Mouse (Mus musculus) hindbrain, embryonic 12.5 days (tissue): ENCODE results near the gene Asb8. TPM values are rescaled to one million over a fixed set of nuclear protein-coding genes. Genes with fewer than 3 reads are reported as not detected.
A peak's percentile ranks its signal among the peaks of the same experiment; 100 is the strongest.

ENCODE experiments used
- ATAC-seq: fragments of 200-750 bp; cut with Nextera tagmentation; 2 replicates; pipeline ENCODE4 v1.8.0; 2017; ENCODE audit warnings: moderate TSS enrichment; ENCODE audit not compliant: low FRiP score
- H3K27ac ChIP-seq: fragments of 300-500 bp; sonication (generic); 2 replicates; pipeline ENCODE4 v1.5.1; 2016; ENCODE audit warnings: mild to moderate bottlenecking
- H3K27me3 ChIP-seq: fragments of 300-500 bp; sonication (generic); 2 replicates; pipeline ENCODE4 v1.6.1; 2016; ENCODE audit warnings: mild to moderate bottlenecking
- H3K36me3 ChIP-seq: fragments of 300-500 bp; sonication (generic); 2 replicates; pipeline ENCODE4 v1.6.1; 2016; ENCODE audit warnings: mild to moderate bottlenecking
- H3K4me1 ChIP-seq: fragments of 300-500 bp; sonication (generic); 2 replicates; pipeline ENCODE4 v1.6.1; 2016
- H3K4me2 ChIP-seq: fragments of 300-500 bp; sonication (generic); replicated peaks from 2 replicates; pipeline ENCODE4 v1.6.1; 2016; ENCODE audit warnings: mild to moderate bottlenecking
- H3K4me3 ChIP-seq: fragments of 300-500 bp; sonication (generic); 2 replicates; pipeline ENCODE4 v1.5.1; 2016; ENCODE audit warnings: mild to moderate bottlenecking
- H3K9ac ChIP-seq: fragments of 300-500 bp; sonication (generic); 2 replicates; pipeline ENCODE4 v1.6.1; 2016; ENCODE audit warnings: mild to moderate bottlenecking, moderate library complexity
- H3K9me3 ChIP-seq: fragments of 300-500 bp; sonication (generic); replicated peaks from 2 replicates; pipeline ENCODE4 v1.6.1; 2016; ENCODE audit warnings: mild to moderate bottlenecking
- WGBS: fragments of 180-500 bp; shearing (Covaris S2); methylation state at CpG from one replicate; pipeline ENCODE4 v1.1.7; 2016; 5-methylcytosine and 5-hydroxymethylcytosine counted together
- polyA plus RNA-seq: library from polyadenylated mRNA; unstranded; fragments of >200 nt; fragmentation: Nextera tagmentation; extraction: Ambion mirVana; gene quantifications from 2 replicates; pipeline ENCODE4 v1.2.1, GENCODE M21; 2016

Asb8 gene
- polyA plus RNA-seq, 1 experiment from 2014 or later = 45.1 TPM

GRCm38 (mm10) chr15:98108297-98109152 is 56.9 kb downstream of the Asb8 start:
- Histone ChIP-seq H3K4me1 (peaks cover 17% of the 10 kb centered on the region), H3K36me3 (peaks cover 5% of the 10 kb centered on the region), H3K9ac (peak overlapping the region; percentile 79), H3K9me3 (no peaks in the 10 kb centered on the region), H3K27ac (peak overlapping the region; percentile 77), H3K4me2 (peak overlapping the region; percentile 78), H3K27me3 (0 out of 2 replicates have a peak, but pooled peaks cover 4% of the 10 kb centered on the region), H3K4me3 (peak overlapping the region; percentile 59)
- peak; percentile 92 for ATAC-seq
- WGBS = 5% methylated on average over 35 of the region's 37 CpGs

- Histone ChIP-seq H3K27me3 (0 out of 2 replicates have a peak, but pooled peaks cover 4% of the 10 kb centered on the region), H3K36me3 (peaks cover 5% of the 10 kb centered on the region), H3K9ac (peak overlapping the region; percentile 79), H3K9me3 (no peaks in the 10 kb centered on the region), H3K27ac (peak overlapping the region; percentile 77), H3K4me2 (peak overlapping the region; percentile 78), H3K4me1 (peaks cover 17% of the 10 kb centered on the region), H3K4me3 (peak overlapping the region; percentile 59)
- no peak for ATAC-seq
- 38% methylated on average over 11 of the region's 11 CpGs for WGBS
Measured at GRCm38 (mm10) chr15:98107703-98108296, 57.6 kb downstream of the Asb8 start.

- Histone ChIP-seq H3K36me3 (peaks cover 3% of the 10 kb centered on the region; the same call in 1 of the 2 replicates), H3K9me3 (no peaks in the 10 kb centered on the region), H3K4me1 (peaks cover 17% of the 10 kb centered on the region), H3K4me2 (no peak overlapping the region), H3K27me3 (0 out of 2 replicates have a peak, but pooled peaks cover 4% of the 10 kb centered on the region), H3K27ac (no peak overlapping the region), H3K9ac (no peak overlapping the region), H3K4me3 (no peak overlapping the region)
- no peak for ATAC-seq
- 87% methylated on average over 6 of the region's 6 CpGs for WGBS
Measured at GRCm38 (mm10) chr15:98107230-98107629, 58.2 kb downstream of the Asb8 start.

DNA sequence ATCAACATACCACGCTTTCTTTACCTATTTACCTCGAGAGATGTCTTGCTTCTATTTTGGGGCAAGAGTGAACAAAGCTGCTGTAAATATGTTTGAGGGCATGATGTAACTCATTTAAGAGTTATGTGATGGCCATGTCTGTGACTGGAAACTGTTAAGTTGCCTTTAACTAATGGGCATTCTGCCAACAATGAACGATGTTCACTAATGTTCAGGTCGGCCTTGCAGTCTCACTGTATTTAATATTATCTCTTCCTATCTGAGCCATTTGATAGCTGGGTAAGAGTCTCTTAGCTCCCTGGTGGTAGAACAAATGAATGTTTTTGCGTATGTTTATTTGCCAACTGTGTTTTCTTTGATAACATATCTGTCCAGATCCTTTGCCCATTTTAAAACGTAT is 58.9 kb downstream of the Asb8 start:
- H3K4me2 ChIP-seq = no peak overlapping the region
- H3K9ac ChIP-seq = no peak overlapping the region
- 90% methylated on average over 6 of the region's 6 CpGs for WGBS
- no peak for ATAC-seq
- no peaks in the 10 kb centered on the region for H3K36me3 ChIP-seq
- H3K27ac ChIP-seq = no peak overlapping the region
- 0 out of 2 replicates have a peak, but pooled peaks cover 4% of the 10 kb centered on the region for H3K27me3 ChIP-seq
- no peaks in the 10 kb centered on the region for H3K9me3 ChIP-seq
- no peak overlapping the region for H3K4me3 ChIP-seq
- H3K4me1 ChIP-seq = peaks cover 17% of the 10 kb centered on the region

DNA sequence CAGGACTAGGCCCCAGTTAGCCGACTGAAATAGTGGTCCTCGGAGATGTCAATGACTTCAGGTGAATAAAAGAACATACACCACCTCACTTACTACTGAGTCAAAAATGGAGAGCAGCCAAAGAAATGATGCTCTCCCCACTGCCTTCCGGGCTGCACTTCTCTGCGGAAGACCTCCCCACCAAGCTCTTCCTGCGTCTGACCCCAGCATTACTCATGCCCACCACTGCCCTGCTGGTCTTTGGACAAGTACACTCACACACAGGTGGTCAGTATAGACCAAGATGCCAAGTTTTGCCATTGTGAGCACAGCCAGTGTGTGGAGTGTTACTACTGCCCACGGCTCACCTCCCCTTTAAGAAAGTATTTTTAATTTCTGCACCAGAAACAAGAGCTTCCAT is 63.0 kb downstream of the Asb8 start:
- Histone ChIP-seq H3K9ac (no peak overlapping the region), H3K4me3 (no peak overlapping the region), H3K4me1 (no peaks in the 10 kb centered on the region), H3K27me3 (0 out of 2 replicates have a peak, but pooled peaks cover 4% of the 10 kb centered on the region), H3K36me3 (no peaks in the 10 kb centered on the region), H3K27ac (no peak overlapping the region), H3K4me2 (no peak overlapping the region), H3K9me3 (no peaks in the 10 kb centered on the region)
- no peak for ATAC-seq
- 95% methylated on average over 6 of the region's 6 CpGs for WGBS

- H3K4me3 ChIP-seq = no peak overlapping the region
- no peaks in the 10 kb centered on the region for H3K9me3 ChIP-seq
- no peaks in the 10 kb centered on the region for H3K36me3 ChIP-seq
- WGBS = 88% methylated on average over 9 of the region's 9 CpGs
- no peaks in the 10 kb centered on the region for H3K27me3 ChIP-seq
- no peak overlapping the region for H3K27ac ChIP-seq
- H3K4me2 ChIP-seq = no peak overlapping the region
- no peak for ATAC-seq
- no peak overlapping the region for H3K9ac ChIP-seq
- H3K4me1 ChIP-seq = no peaks in the 10 kb centered on the region
Measured at GRCm38 (mm10) chr15:98098519-98098918, 66.9 kb downstream of the Asb8 start.

DNA sequence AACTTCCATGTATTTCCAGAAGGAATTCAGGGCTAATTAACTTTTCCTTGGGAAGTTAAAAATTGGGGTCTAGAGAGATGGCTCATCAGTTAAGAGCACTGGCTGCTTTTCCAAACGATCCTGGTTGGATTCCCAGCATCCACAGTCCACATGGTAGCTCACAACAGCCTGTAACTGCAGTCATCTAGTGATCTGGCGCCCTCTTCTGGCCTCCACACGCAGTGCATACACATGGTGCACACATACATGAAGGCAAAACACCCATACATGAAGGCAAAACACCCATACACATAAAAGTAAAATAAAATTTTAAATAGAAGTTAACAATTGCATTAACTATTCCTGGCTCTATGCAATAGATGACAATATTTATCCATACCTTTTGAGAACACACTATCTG is 68.5 kb downstream of the Asb8 start:
- Histone ChIP-seq H3K27me3 (no peaks in the 10 kb centered on the region), H3K36me3 (no peaks in the 10 kb centered on the region), H3K4me2 (no peak overlapping the region), H3K27ac (no peak overlapping the region), H3K4me1 (peaks cover 5% of the 10 kb centered on the region), H3K9ac (no peak overlapping the region), H3K4me3 (no peak overlapping the region), H3K9me3 (no peaks in the 10 kb centered on the region)
- no peak for ATAC-seq
- 49% methylated on average over 3 of the region's 3 CpGs for WGBS

DNA sequence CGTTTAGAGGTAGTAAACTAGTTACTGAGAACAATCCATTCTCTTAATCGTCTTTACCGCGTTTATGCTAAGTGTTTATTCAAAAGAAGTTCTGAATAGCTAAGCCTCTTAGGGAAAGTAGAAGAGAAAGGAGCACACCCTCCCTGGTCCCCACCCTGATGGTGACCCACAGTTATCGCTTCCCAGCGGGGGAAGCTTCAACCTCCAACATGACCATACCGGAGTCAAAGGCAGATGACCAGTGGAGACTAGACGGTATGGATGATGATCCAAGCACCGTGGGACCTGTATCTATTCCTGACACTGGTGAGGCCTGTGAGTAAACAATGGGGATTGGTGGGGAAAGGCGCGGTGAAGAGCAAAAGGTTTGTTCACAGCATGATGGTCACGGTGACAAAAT is 70.5 kb downstream of the Asb8 start:
- H3K4me3 ChIP-seq = no peak overlapping the region
- H3K4me1 ChIP-seq = peaks cover 12% of the 10 kb centered on the region
- H3K27me3 ChIP-seq = no peaks in the 10 kb centered on the region
- H3K27ac ChIP-seq = no peak overlapping the region
- H3K4me2 ChIP-seq = no peak overlapping the region
- H3K9ac ChIP-seq = no peak overlapping the region
- ATAC-seq = no peak
- 90% methylated on average over 12 of the region's 12 CpGs for WGBS
- no peaks in the 10 kb centered on the region for H3K9me3 ChIP-seq
- no peaks in the 10 kb centered on the region for H3K36me3 ChIP-seq

GRCm38 (mm10) chr15:98093121-98094011 is 72.1 kb downstream of the Asb8 start, which contains the start of gene Senp1:
Senp1 (minus strand) TSS chr15:98093744.
- Histone ChIP-seq H3K4me2 (peak within 1 kb of the TSS; percentile 71), H3K27ac (peak within 1 kb of the TSS; percentile 93), H3K9ac (peak within 1 kb of the TSS; percentile 88), H3K36me3 (no peaks in the 10 kb centered on the region), H3K4me1 (peaks cover 12% of the 10 kb centered on the region), H3K27me3 (no peaks in the 10 kb centered on the region), H3K9me3 (no peaks in the 10 kb centered on the region), H3K4me3 (peak within 1 kb of the TSS; percentile 90)
- under 1% methylated on average over 50 of the region's 58 CpGs for WGBS
- ATAC-seq = peak; percentile 90

DNA sequence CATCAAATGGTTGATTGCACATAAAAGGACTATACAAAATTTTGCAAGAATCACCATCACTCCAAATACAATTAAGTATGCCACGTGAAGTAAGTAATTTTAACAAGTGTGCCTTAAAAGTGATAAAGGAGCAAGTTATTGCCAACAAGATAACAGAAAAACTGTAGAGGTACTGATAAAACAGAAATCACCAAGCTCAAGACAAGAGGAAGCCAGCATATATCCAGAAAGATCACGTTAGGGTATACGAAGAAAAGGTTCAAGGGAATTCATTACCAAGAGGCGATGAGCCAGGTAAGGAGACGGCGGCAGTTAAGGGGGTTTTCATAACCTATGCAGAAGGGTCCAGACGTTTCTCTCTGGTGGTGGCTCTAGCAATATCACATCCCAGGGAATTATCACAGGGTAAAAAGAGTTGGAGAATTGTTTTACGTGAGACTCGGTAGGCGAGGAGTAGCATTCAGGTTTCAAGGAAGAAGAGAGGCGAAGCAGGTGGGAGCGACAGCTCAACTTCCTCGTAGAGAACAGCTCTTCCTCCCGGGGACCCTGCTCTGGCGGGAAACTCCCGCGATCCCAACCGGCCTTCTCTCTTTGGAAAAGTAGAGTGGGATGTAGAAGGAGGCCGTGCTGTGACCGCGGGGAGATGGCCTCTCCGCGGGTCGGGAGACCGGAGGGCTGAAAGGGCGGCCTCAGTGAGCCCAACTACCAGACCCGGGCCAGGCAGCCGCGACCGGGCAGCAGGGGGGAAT is 72.9 kb downstream of the Asb8 start, which contains the start of gene Pfkm:
Pfkm (plus strand) TSS at position 218 of the 749 bp plus-strand sequence.
- Histone ChIP-seq H3K4me1 (peaks cover 12% of the 10 kb centered on the region), H3K4me2 (peak within 1 kb of the TSS; percentile 71), H3K9ac (peak within 1 kb of the TSS; percentile 88), H3K4me3 (peak within 1 kb of the TSS; percentile 90), H3K36me3 (peaks cover 4% of the 10 kb centered on the region; the same call in 1 of the 2 replicates), H3K9me3 (no peaks in the 10 kb centered on the region), H3K27me3 (no peaks in the 10 kb centered on the region), H3K27ac (peak within 1 kb of the TSS; percentile 93)
- WGBS = 2% methylated on average over 27 of the region's 30 CpGs
- ATAC-seq = no peak

GRCm38 (mm10) chr15:98091841-98092240 is 73.6 kb downstream of the Asb8 start:
- H3K27me3 ChIP-seq = no peaks in the 10 kb centered on the region
- H3K36me3 ChIP-seq = peaks cover 4% of the 10 kb centered on the region; the same call in 1 of the 2 replicates
- peaks cover 12% of the 10 kb centered on the region for H3K4me1 ChIP-seq
- H3K27ac ChIP-seq = no peak overlapping the region
- peak overlapping the region; percentile 90 for H3K4me3 ChIP-seq
- no peak for ATAC-seq
- 42% methylated on average over 4 of the region's 4 CpGs for WGBS
- peak overlapping the region; percentile 44; the same call in 1 of the 2 replicates for H3K9ac ChIP-seq
- H3K9me3 ChIP-seq = no peaks in the 10 kb centered on the region
- H3K4me2 ChIP-seq = peak overlapping the region; percentile 71
